Mouse (Mus musculus) spleen, postnatal 14 days (tissue): ENCODE data around the gene Efr3b.

ENCODE experiments used
- DNase-seq, 2 experiments: peaks; one replicate each; pipeline ENCODE4 v3.0.0; 2021 to 2022; ENCODE audit warnings: low spot score in 2 of 2

The Efr3b gene

DNA sequence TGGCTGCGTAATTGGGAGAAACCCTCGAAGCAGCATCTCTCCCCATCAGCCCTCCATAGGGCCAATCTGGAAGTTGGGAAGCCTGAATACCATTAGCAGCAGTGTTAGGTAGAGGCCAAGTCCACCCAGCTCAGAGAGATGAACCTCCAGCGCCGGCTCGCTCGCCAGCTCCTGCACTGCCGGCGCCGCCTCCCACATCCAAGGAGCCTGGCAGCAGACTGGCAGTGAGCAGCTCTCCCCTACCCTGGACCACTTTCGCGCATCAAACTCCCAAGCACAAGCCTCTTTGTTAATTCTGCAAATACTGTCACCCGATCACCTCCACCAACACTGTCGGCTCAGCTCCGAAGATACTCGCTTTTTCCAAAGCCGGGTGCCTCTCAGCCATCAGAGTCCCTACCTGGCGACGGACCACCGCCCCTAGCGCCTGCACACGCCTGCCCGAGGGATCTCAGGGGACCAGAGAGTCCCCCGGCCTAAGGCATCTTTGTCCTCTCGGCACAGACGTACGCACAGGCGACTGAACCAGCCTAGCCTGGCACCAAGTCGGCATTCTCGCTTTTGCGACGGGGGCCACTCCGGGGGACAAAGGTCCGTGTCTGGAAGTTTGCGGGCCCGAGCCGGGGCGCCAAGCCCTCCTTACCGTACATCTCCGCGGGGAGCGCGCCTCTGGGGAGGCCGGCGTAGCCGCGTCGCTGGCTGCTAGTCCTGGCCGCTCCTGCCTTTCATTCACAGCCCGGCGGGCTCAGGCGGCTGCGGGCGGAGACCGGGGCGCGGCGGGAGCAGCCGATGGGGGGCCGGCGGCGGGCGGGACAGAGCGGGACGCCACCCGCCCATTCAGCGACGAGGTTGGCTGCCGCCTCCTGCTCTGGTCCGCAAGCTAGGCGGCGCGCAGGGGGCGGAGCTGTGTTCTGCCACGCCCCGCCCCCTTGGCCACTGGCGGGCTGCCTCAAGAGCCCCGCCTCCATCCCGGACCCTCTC, at the start of gene Efr3b:
Gene Efr3b, minus strand, starts transcription at position 855 of the 981 bp plus-strand sequence.
- peak; percentile 17 to 25 for DNase-seq

DNA sequence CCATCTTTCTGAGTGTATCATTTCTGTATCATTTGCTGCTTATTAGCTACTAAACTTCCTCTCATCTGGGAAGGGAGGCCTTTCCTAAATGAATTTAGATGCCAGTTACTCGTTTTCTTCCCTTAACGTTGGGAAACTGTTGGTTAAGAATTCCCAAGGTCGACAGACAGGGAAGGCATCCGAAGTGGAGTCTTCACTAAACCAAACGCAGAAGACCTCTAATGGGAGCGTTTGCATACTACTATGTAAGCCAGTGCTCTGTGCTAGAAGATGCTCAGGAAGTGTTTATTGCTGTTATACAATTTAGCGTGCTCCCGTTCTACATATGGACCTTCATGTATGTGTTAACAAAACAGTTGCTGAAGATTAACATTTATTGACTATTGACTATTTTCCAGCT, 44.7 kb upstream of the Efr3b start:
- no peak for DNase-seq

DNA sequence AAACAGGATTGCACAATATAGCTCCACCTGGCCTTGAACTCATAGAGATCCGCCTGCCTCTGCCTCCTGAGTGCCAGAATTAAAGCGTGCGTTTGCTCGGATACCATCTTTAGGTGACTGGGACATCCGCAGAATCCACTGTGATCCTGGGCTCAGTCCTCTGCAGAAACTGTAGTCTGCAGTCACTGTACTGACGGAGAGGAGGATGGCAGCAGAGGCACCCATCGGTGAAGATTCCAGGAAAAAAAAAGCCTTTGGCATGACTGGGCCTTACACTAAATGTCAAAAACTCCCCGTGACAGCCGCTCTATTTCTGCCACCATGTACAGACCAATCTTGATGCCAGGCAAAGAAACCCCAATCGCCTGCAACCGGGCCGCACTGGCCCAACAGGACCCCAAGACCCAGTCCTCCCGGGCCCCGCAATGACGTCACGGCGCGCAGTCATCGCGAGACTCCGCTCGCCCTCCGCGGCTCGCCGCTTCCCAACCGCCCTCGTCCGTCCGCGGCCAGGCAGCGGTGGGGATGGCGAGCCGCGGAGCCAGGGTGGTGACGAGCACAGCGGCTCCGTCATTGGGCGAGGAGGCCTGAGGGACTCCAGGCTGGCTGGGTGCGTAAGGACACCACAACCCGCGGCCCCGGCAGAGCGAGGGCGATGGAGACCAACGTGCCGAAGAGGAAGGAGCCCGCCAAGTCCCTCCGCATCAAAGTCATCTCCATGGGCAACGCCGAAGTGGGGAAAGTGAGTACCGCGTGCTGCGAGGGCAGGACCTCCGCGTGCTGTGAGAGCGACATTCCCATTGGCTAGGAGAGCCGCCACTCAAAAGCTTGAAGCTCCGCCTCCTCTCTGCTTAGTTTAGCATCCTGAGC, 43.7 kb upstream of the Efr3b start, which contains the start of gene Dnajc27:
Gene Dnajc27, plus strand, starts transcription at position 452 of the 870 bp plus-strand sequence.
- peak; percentile 86 to 88 for DNase-seq

DNA sequence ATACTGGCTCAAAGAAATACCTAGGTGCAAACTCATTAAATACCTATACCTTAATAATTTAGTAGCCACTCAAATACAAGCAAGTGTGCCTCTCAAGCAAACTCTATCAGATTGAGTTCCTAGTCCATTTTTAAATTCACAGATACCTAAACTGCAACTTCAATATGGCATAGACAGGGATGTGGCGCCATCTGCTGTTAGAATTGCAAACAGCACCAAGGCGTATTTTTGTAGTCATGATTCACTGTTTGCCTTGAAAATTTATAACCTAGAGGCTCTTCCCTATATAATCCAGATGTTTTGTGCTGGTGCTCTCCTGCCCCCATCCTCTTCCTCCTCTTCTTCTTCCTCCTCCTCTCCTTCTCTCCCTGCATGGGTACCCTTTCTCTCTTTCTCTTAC, 41.6 kb upstream of the Efr3b start:
- peak; percentile 41 to 70 for DNase-seq

DNA sequence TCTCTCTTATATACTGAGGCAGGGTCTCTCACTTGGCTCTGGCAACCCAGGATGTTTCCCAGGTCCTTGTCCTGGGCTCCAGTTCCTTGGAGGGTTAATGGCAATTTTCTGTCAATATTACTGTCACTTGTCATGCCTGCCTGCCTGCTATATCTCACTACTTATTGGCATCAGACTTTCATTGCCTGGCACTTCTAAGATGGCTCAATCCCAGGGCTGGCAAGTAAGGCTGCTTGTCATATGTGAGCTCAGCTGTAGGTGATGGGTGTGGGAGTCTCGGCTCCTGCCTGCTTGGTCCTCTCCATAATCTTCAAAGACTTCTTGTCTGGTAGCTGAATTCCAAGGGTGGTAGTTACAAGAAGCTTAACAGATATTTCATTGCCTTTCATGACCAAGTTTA, 39.4 kb upstream of the Efr3b start:
- DNase-seq: no peak

DNA sequence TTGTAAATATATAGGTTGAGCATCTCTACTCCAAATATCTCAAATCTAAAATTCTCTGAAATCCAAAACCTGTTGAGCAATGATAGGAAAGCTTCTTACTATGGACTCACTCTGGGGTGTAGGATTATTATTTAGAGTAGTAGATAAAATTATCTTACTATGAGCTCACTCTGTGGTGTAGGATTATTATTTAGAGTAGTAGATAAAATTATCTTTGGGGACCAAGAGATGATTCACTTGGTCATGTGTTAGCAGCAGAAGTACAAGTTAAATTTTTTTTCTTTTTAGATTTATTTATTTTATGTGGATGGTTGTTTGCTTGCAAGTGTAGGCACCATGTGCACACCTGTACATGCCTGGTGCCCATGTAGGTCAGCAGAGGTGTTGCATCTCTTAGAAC, 37.7 kb upstream of the Efr3b start:
- no peak for DNase-seq

DNA sequence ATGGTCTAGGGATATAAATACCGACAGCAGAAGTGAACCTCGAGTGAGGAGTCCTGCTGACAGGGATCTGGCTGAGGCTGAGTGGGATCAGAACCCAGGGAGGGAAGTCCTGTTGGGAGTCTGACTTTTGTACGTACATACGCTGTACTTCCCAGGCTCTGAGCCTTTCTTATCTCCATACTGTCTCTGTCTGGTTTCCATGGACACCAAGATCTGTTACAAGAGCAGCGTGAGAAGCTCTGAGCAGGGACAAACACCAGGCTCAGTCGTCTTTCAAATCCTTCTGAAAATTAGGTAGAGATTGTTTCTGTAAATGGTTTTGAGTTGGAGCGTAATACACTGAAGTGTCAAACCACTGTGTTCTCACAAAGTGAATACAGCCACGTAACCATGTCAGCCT, 36.7 kb upstream of the Efr3b start:
- no peak for DNase-seq

DNA sequence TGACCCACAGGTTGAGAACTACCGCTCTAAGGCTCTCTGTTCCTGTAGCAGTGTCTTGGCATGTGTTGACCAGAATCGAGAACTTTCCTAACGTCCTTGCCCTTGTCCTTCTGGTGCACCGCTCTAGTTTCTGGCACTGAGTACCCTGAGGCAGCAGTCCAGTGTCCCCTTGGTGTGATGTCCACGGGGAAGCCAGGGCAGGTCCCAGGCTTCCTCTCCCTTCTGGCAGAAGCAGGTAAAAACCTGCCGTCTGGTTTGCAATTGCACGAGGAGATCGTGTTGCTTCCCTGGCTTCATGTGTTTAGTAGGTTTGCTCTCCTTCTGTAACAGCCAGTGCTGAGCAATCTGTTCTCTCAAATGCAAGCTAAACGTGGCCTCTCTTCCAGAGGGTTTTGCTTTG, 33.0 kb upstream of the Efr3b start:
- DNase-seq: no peak

DNA sequence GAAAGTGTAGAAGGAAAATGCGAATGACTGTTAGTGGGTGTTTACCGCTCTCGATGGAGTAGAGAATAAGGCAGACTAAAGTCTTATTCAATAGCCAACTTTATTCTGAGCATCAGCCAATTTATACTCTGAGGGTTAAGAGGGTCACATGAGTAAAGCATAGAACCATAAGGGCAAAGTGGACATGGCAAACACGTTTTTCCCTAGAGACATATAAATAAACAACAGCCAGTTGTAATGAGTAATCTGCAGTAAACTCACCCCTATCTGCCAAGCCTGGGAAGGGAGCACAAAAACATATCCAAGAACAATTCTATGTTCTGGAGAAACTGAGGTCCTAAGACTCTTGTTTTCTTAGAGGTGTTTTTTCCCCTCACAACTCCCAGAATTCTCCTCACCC, 29.8 kb upstream of the Efr3b start:
- DNase-seq: no peak

DNA sequence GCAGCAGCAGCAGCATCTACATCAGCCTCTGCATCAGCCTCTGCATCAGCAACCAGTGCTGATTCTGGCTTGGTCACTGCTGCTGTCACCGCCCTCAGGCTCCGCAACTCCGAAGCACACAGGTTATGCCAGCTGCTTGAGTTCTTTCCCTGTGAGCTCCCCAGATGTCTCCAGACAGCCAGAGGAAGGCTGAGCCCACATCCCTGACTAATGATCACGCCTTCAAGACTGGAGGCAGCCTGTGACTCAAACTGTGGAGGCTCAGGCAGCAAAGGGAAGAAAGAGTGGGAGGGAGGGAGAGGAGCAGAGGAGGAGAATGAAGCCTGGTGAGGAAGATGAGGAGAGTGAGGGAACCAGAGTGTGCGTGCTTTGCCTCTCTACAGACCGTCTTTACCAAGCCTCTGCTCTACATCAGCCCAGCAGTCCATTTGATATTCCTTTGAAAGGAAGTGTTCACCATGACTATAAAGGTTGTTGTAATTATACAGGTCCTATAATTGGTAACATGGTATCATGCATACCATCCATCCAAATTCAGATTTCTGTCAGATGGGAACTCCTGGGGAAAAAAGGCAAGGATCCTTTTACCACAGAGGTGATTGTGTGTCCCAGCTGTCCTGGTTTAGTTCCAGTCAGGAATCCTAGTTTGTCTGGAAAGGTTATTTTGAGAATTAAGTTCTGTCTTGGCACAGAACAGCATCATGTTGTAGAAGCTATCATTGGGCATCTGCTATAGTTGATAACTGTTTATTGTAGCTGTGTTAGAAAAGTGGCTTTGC, 28.2 kb upstream of the Efr3b start:
- no peak for DNase-seq

DNA sequence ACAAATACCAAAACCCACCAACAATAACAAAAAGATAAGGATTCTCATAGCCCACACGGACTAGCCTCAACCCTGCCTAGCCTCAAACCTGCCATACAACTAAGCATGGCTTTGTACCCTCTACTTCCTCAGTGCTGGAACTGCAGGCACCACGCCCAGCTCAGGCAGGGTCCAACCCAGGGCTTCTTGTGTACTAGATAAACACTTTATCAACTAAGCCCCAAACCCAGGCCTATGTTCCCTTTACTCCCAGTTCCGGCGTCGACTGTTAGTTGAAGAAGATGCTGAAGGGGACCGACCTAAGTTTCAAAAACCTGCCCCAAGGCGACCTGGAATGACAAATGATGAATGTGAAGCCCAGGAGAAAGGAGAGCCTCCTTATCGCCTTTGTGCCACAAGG, 27.2 kb upstream of the Efr3b start:
- DNase-seq: no peak

DNA sequence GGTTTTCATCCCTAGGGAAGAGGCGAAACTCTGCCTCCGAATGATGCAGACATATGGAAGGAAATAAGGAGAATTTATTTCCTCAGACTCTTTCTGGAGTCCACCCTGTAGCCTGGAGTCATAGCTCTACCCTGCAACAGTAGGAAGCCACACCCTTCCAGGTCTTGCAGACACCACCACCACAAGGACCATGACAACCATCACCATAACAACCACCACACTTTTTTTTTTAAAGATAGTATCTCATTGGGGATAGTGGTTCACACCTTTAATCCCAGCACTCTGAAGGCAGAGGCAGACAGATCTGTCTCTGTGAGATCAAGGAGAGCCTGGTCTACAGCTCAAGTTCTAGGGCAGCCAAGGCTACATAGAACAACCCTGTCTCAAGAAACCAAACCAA, 26.8 kb upstream of the Efr3b start:
- no peak for DNase-seq

DNA sequence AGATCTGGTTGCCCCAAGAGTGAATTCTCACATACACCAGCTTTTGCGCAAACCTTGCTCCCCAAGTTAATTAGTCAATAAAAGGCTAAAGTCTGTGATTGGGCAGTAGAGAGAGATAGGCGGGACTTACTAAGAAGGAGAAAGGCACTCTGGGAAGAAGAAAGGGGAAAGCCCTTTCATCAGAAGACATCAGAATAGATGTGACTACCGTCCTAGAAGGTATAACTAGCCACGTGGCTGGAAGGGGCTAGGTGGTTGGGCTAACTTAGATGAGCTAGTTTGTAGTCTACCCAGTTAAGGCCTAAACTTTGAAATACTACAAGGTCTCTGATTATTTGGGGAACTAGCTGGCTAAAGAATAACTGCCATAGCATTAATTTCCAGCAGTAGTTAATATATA, 21.0 kb upstream of the Efr3b start:
- DNase-seq: no peak

DNA sequence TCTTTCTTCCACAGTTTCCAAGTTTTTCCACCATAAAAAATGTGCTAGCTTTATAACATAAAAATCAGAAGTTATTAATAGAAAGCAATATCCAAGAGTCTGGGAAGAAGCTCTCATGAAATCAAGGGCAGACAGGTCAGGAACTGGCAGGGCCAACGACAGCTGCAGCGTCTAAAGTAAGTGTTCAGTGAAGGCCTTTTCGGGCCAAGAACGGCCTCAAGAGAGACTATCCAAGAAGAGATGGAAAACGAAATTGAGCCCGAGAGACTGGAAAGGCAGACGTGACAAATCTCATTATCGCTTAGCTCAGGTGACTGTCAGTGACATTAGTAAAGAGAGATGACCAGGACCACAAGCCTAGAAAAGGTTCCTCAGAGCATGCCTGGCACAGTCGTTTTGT, 19.6 kb upstream of the Efr3b start:
- no peak for DNase-seq

DNA sequence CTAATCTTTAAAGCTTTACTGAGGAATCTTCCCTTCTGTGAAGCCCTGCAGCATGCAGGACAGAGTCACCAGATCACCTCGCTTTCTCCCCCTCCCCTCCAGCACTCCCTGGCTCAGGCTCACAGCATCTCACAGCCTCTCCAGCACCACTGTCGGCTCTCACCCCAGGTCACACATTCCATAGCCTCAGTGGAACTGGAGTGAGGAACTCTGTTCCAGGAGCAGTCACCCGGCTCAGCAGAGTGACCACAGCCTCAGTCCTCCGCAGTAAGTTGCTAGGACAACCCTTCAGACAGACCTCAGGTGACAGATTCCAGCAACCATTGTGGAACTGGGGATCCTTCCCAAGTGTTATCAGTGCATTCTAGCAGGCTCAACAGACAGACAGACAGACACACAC, 16.1 kb upstream of the Efr3b start:
- DNase-seq: no peak

DNA sequence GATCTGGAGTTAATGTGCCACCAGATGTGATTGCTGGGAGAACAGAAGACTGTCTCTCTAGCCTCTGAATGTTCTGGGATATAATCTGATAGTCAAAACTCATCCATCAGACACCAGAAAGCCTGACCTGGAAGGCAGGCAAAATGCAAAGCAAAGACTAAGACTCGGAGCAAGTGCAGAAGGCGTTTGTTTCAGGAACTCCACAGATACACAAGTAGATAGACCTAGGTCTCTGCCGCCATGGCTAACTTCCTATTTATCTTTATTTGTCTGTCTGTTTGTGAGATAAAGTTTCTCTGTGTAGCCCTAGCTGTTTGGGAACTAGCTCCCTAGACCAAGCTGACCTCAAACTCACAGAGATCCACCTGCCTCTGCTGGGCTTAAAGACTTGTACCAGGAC, 14.9 kb upstream of the Efr3b start:
- no peak for DNase-seq

DNA sequence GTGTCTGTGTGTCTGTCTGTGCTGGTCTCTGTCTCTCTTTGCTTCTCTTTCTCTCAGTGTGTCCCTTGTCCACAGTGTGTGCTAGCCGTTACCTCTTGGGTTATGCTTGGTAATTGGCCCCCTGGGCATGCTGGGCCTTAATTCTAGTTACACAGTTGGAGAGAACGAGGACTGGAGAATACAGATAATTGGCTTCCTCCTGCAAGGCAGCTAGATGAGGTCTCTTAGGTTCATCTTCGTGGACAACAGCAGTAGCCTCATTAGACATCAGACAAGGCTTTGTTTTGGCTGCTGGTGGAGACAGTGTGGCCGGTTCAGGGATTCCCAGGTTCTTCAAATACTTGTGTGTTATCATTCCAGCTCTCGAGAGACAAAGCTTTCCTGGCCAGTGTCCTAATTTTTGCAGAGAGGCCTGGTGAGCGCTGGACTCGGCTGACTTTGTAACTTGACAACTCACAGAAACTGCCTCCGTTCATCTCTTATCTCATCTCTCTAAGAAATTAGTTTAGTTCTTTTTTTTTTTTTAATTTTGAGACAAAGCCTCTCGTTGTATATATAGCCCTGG, 12.2 kb upstream of the Efr3b start:
- no peak for DNase-seq

DNA sequence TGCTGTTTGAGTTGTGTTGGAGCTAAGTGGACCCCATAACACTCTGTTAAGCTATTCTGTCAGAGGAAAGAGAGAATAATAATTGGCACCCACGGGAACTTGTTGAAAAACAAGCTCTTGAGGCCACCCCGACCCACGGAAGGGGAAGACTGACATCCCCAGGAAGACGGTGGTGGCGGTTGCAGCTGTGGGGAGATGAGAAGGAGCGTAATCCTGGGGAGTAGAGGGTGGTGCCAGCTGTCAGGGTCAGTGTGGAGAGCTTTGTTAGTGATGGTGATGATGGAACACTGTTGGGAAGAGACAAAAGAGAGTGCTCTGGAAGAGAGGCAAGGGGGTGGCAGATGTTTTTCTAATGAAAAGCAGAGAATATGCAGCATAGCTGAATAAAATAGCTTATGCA, 9.3 kb upstream of the Efr3b start:
- DNase-seq: no peak

DNA sequence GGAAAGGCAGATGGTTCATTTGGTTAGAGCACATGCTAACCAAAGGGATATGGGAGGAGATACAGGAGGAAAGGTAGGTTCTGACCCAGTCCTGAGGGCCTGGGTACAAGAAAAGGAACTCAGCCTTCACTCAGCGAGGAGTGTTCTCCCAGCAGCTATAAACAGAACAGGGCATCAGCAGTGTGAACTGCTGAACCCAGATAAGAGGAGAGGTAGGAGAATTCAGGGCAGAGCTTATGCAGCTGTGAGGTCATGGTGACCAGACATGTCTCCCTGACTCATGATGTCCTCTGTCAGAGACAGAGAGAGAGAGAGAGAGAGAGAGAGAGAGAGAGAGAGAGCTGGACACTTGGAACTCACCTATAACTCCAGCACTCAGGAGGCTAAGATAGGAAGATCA, 7.3 kb upstream of the Efr3b start:
- DNase-seq: no peak

DNA sequence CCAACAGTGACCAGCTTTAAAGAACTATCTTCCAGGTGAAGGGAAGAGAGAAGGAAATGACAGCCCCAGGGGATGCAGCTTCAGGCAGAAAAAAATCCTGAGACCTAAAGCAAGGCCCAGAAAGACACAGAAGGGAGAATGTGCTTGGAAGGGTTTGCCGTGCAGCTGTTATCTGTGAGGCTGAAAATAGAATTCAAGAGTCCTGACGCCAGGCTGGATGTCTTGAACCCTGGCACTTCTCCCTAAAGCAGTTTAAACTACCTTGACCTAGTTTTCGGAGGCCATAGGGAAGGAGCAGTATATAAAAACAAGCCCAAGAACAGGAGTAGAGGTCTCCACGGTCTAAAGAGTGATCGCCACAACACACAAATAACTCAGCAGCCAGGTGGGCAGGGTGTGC, 3.7 kb upstream of the Efr3b start:
- DNase-seq: no peak

DNA sequence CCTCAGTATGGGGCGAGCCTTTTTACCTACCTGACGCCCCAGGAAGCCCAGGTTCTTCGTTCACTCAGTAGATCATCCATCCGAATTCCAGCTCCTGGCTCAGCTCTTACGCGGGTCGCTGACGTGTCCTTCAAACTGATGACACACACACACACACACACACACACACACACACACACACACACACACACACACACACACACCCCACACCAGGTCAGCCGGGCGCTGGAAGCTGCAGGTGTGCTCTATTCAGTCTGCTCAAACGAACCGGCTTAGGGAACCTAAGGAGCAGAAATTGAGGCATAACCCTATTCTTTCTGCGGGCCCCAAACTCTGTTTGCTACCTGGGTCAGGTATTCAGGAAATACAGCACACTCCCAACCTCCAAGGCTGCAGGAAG, 331 bp upstream of the Efr3b start:
- no peak for DNase-seq

DNA sequence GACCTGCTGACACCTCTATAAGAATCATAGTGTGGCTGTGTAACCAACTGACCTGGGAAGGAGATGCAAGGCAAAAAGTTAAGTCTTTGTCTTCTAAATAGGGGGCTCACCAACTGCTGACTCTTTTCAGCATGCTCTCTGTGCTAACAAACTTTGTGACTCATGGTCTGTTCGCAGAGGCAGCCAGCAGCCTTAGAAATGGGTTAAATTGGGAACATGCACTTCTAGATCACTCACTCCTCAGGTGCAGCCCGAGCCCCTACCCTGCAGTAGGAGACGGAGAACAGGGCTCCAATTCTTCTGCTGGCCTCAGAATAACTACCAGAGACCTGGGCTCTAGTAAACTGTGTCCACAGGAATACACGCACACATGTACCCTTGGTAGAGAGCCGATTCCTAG, 1.2 kb downstream of the Efr3b start:
- no peak for DNase-seq
